Comparison of ENCODE assay signal across 21 mouse cellular contexts in the genomic region with DNA sequence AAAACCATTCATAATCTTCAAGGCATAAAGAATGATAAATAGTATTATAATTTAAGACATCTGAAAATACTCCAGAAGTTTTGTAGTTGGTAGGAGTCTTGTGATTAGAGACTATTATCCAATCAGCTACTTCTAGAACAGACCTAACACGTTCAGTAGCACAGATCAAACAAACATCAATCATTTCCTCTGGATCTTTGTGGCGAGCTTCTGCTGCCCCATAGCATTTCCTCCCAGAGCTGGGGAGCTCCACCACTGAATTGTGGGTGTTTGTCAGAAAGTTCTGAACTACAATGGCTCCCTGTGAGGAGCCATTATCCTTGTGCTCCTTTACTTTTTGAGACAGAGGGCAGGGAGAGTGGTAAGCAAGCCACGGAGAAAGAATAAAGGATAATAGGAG. TPM values are rescaled to one million over a fixed set of nuclear protein-coding genes. Genes with fewer than 3 reads are reported as not detected.
"Had no signal": no experiment of that assay in that cellular context is flagged by ENCODE, and none has a peak within 500 bp of the region (broad histone marks: within the 10 kb centered on the region; RNA-seq: fewer than 3 reads in every experiment).

No protein-coding gene starts in this region.

- H3K4me1 ChIP-seq: kidney, embryonic 15.5 days; liver, embryonic 13.5 days; neural tube, embryonic 12.5 days; neural tube, embryonic 15.5 days had no signal

- H3K27ac ChIP-seq: kidney, embryonic 15.5 days; liver, embryonic 13.5 days; neural tube, embryonic 12.5 days; neural tube, embryonic 15.5 days; stomach, postnatal 0 days had no signal

- DNase-seq: kidney, adult 8-10 months; kidney, postnatal 10 days; kidney, postnatal 36 days; layer of hippocampus, adult 9-11 months; liver, embryonic 13.5 days; lung, adult 2 months; midbrain, embryonic 14.5 days; right cerebral cortex, adult 18-20 months; right cerebral cortex, postnatal 14 days; right cerebral cortex, postnatal 4 days; thymus, postnatal 36 days had no signal

- H3K4me3 ChIP-seq: kidney, embryonic 15.5 days; liver, embryonic 13.5 days; neural tube, embryonic 12.5 days; neural tube, embryonic 15.5 days had no signal

- H3K36me3 ChIP-seq: liver, embryonic 13.5 days; neural tube, embryonic 12.5 days; neural tube, embryonic 15.5 days had no signal

RNA-seq across cellular contexts. Expression of gene Gpr34, which starts 24.1 kb away (rescaled TPM):
- total RNA-seq: megakaryocyte-erythroid progenitor cell, adult 5-6 weeks had no signal
- polyA plus RNA-seq: liver, adult 2 months had no signal

RNA-seq across cellular contexts. Expression of gene Gpr82, which starts 53.4 kb away (rescaled TPM):
- total RNA-seq: layer of hippocampus, postnatal 25 days; left cerebral cortex, adult 18-20 months; left cerebral cortex, postnatal 25 days; liver, adult 2 months; midbrain, postnatal 0 days had no signal
- polyA plus RNA-seq: liver, adult 2 months; liver, embryonic 13.5 days; stomach, postnatal 0 days had no signal
